Mouse (Mus musculus): ENCODE data around the gene Dhx37. TPM values are rescaled to one million over a fixed set of nuclear protein-coding genes. Genes with fewer than 3 reads are reported as not detected.

Dhx37 gene
- polyA plus RNA-seq (2012; rRNA removed): 5.6 and 5.7 TPM in 2 replicates

DNA sequence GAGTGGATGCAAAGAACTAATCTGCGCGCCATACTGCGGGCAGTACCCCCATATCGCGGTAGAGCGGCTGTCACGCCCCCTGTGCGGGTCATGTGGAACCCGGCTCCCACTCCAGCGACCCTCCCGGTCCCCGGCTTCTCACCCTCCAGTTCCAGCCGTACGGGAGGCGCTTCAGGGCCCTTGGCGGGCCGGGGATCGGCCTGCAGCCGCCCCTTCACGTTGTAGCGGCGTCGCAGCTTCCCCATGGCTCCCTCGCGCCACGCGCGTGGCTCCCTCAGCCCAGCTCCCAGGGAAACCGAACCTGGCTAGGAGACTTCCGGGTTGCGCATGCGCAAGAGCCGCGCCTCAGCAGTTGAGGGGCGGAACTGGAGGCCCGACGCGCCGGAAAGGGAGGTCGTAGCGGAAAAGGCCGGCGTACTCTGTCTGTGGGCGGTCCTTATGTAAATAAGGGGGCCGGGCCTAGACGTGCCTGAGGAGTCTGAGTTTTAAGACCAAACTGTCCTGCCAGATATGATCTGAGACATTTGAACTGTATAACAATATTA, at the start of gene Dhx37:
TSS of gene Dhx37 (minus strand) at position 329 of the 545 bp plus-strand sequence.

DNA sequence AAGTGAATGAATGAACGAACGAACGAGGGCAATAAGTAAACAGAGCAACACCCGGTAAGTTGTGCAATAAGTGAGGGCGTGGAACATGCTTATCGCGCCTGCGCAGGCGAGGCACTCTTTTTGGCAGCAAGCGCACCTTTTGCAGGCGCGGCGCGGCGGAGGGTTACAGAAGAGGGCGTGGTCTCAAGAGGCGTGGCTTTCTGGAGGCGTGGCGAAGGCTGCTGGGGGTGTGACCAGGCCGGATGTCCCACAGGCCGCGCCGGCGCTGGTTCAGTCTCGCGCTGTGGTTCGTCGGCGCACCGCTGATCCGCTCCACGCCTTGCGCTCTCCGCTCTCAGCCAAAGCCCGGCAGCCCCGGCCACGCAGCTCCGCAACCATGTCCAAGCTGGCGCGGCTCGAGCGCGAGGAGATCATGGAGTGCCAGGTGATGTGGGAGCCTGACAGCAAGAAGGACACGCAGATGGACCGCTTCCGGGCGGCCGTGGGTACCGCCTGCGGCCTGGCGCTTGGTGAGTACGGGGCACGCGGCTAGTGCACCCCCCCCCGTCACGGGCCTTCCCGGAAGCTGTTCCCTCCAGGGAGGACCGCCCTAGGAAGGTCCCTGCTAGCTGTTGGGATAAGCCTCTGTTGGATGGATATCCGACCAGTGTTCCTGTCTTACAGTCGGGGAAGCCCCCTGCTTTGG, 41.8 kb upstream of the Dhx37 start, which contains the start of gene Aacs:
TSS of gene Aacs (plus strand) at position 214 of the 685 bp plus-strand sequence.

GRCm38 (mm10) chr5:125441234-125442114, 7.6 kb upstream of the Dhx37 start, which contains the start of gene Bri3bp:
Gene Bri3bp (plus strand): TSS chr5:125441568.

DNA sequence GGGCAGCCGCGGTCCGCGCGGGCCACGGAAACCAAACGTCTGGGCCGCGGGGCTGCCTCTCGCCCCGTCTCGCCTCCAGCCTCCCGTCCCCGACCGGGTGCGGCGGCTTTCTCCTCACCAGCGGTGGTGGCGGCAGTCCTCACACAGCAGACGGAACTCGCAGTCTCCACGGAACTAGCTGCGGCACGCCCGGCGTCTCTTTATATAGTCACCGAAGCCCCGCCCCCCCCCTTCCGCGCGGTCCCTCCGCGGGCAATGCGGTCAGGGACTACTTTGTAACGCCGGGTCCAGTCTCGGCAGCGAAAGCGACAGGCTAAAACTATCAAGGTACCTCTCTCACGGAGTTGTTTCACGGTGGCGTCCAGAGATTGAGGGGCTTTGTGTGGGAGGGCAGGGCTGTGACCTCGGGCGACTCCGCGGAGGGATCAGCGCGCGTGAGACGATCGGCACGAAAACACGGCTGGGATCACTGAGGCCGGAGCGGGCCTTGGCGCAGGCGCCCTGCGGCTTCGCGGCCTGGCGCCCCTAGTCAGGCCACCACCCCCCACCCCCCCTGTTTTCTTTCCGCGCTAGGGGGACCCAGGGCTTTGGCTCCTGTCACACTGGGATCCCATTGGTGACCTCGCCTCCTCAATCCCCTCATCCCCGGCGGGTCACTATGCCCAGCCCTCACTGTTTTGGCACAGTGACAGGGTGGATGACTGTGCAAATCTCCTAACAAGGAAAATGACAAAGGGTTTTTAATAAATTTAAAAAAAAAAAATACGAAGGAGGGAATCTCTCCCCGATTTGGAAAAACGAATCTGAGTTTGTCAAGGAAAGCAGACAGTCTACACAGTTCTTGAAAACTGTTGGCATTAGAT, 44.1 kb downstream of the Dhx37 start, which contains the start of gene Ubc:
TSS of gene Ubc (minus strand) at position 624 of the 863 bp plus-strand sequence.

GRCm38 (mm10) chr5:125389131-125389578, 44.8 kb downstream of the Dhx37 start, which contains the start of gene Gm10382:
Gene Gm10382 (plus strand): TSS chr5:125389322.

Other genes starting within 250 kb of the Dhx37 start
- 128 and 141 TPM in 2 replicates for gene Scarb1, start 93.0 kb downstream of the Dhx37 start, polyA plus RNA-seq (2012; rRNA removed)
- gene Gm10382, start 44.8 kb downstream of the Dhx37 start, polyA plus RNA-seq (2012; rRNA removed): 0.09 and 0.11 TPM in 2 replicates
- 312 and 328 TPM in 2 replicates for gene Ubc, start 43.9 kb downstream of the Dhx37 start, polyA plus RNA-seq (2012; rRNA removed)
- gene Bri3bp, start 7.4 kb upstream of the Dhx37 start, polyA plus RNA-seq (2012; rRNA removed): 4.0 and 5.0 TPM in 2 replicates
- 14.1 and 20.6 TPM in 2 replicates for gene Aacs, start 41.7 kb upstream of the Dhx37 start, polyA plus RNA-seq (2012; rRNA removed)
- gene Tmem132b, start 97.7 kb upstream of the Dhx37 start, polyA plus RNA-seq (2012; rRNA removed): under 0.01 and 0.02 TPM in 2 replicates

Measured in liver, embryonic 18 days (tissue).